Mouse (Mus musculus) bone marrow macrophage, adult 2 months (primary cell): ENCODE results near the gene Mtif3.

Experiments
- CTCF ChIP-seq: IDR thresholded peaks from 2 replicates; pipeline ENCODE4 v1.5.1; 2012; ENCODE audit warnings: low read depth, mild to moderate bottlenecking, low read length, moderate library complexity
- POLR2A ChIP-seq: IDR thresholded peaks from 2 replicates; pipeline ENCODE4 v1.6.1; 2012; ENCODE audit warnings: mild to moderate bottlenecking, low read depth, low read length, borderline replicate concordance

GRCm38 (mm10) chr5:146905486-146906172 lies 58.0 kb downstream of the Mtif3 start:
- no peak for TF ChIP-seq POLR2A
- TF ChIP-seq CTCF, result peak; percentile 57
